ENCODE assay signal across 20 mouse cellular contexts in the genomic region with DNA sequence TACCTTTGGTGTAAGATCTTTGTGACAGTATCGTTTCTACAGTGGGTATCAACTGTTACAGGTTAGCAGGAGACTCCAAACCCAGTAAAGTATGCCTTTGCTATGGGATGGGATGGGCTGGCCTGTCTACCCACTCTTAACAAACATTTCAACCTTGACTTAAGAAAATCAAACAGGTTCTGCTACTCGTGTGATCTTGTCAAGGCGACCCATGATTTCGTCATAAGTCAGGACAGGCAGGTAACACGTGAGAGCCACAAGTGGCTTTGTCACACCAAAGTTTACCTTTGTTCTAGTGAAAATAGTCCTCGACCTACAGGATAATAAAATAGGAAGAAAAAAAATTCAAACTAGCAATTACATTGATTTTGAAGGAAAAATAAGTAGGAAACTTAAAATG. TPM values are rescaled to one million over a fixed set of nuclear protein-coding genes. Genes with fewer than 3 reads are reported as not detected.
A peak's percentile ranks its signal among the peaks of the same experiment; 100 is the strongest.
DNase-seq lines count a peak whose midpoint lies in the region; ATAC-seq and TF ChIP-seq lines count a peak whose summit lies in the region.
"Had no signal": no experiment of that assay in that cellular context is flagged by ENCODE, and none has a peak within 500 bp of the region (broad histone marks: within the 10 kb centered on the region; RNA-seq: fewer than 3 reads in every experiment).

No protein-coding gene starts in this region.

- no peak for TF ChIP-seq POLR2A in MEL (IDR thresholded peaks at IDR 0.05; ENCODE audit: control insufficient read depth in 1 of 2, insufficient read depth in 1 of 2, low read depth in 1 of 2, low read length in 2 of 2, poor library complexity in 1 of 2)

- ATAC-seq in intestine, postnatal 0 days, result 0 out of 2 replicates have a peak, but pooled peaks have one; percentile 14
- no peak for ATAC-seq in intestine, embryonic 15.5 days
- no peak for ATAC-seq in lung, postnatal 0 days
- ATAC-seq: forebrain, embryonic 15.5 days had no signal

- no peak overlapping the region for H3K9ac ChIP-seq in intestine, postnatal 0 days (ENCODE audit: low read depth, low read length)
- no peak overlapping the region for H3K9ac ChIP-seq in intestine, embryonic 15.5 days
- no peak overlapping the region for H3K9ac ChIP-seq in lung, postnatal 0 days (replicated peaks; ENCODE audit: low read depth)
- peak overlapping the region; percentile 56 for H3K9ac ChIP-seq in MEL (ENCODE audit: control insufficient read depth, low read depth, low read length, poor library complexity, severe bottlenecking)
- H3K9ac ChIP-seq: embryonic facial prominence, embryonic 13.5 days; forebrain, embryonic 15.5 days; heart, embryonic 15.5 days; hindbrain, embryonic 14.5 days had no signal

- no peak for TF ChIP-seq RAD21 in MEL (IDR thresholded peaks at IDR 0.05; ENCODE audit: low read depth, low read length)

- peak; percentile 13 for DNase-seq in lung, postnatal 0 days (ENCODE audit: low spot score)
- DNase-seq in lung, postnatal 10 days, result no peak
- peak; percentile 11 for DNase-seq in MEL (ENCODE audit: low read depth, low spot score)
- DNase-seq in fat pad, adult 2 months (ENCODE audit: extremely low read depth, low read depth, low spot score), result peak; percentile 89
- no peak for DNase-seq in spleen, adult 18-20 months
- DNase-seq: adrenal gland, adult 8-10 months; adrenal gland, postnatal 36 days; cerebellum, adult 2 months; cerebellum, postnatal 14 days; gastrocnemius, postnatal 36 days; heart, adult 2 months had no signal

- H3K79me2 ChIP-seq in MEL (ENCODE audit: control insufficient read depth, insufficient read depth, low read length, poor library complexity), result peaks cover 26% of the 10 kb centered on the region

- TF ChIP-seq EP300 in lung, postnatal 0 days (IDR thresholded peaks at IDR 0.05), result no peak
- no peak for TF ChIP-seq EP300 in MEL (IDR thresholded peaks at IDR 0.05; ENCODE audit: low read depth in 1 of 2, low read length in 2 of 2)

- no peak overlapping the region for H3K4me2 ChIP-seq in intestine, postnatal 0 days (replicated peaks; ENCODE audit: low read depth)
- no peak overlapping the region for H3K4me2 ChIP-seq in intestine, embryonic 15.5 days (replicated peaks)
- H3K4me2 ChIP-seq in lung, postnatal 0 days (replicated peaks; ENCODE audit: low read depth, low read length), result no peak overlapping the region
- H3K4me2 ChIP-seq: forebrain, embryonic 15.5 days had no signal

- no peaks in the 10 kb centered on the region for H3K27me3 ChIP-seq in intestine, postnatal 0 days (replicated peaks; ENCODE audit: control insufficient read depth, insufficient read depth, low read length)
- H3K27me3 ChIP-seq in intestine, embryonic 15.5 days (replicated peaks), result no peaks in the 10 kb centered on the region
- no peaks in the 10 kb centered on the region for H3K27me3 ChIP-seq in lung, postnatal 0 days (replicated peaks; ENCODE audit: insufficient read depth, low read length)
- H3K27me3 ChIP-seq in MEL (ENCODE audit: control insufficient read depth in 1 of 2, insufficient read depth in 2 of 2, low read length in 2 of 2), result no peaks in the 10 kb centered on the region
- H3K27me3 ChIP-seq: embryonic facial prominence, embryonic 13.5 days; forebrain, embryonic 15.5 days; heart, embryonic 15.5 days had no signal

- H3K4me3 ChIP-seq in intestine, postnatal 0 days (ENCODE audit: low read depth, low read length), result no peak overlapping the region
- H3K4me3 ChIP-seq in intestine, embryonic 15.5 days (replicated peaks), result no peak overlapping the region
- H3K4me3 ChIP-seq in lung, postnatal 0 days (ENCODE audit: low read depth, low read length), result no peak overlapping the region
- peak overlapping the region; percentile 34 to 35; a peak in 2 of 4 replicates for H3K4me3 ChIP-seq in MEL (ENCODE audit: control insufficient read depth in 1 of 2, insufficient read depth in 1 of 2, low read depth in 2 of 2, low read length in 2 of 2)
- H3K4me3 ChIP-seq: forebrain, embryonic 15.5 days; heart, adult 2 months; hindbrain, embryonic 10.5 days had no signal

- 60% methylated on average over 6 of the region's 6 CpGs for WGBS in intestine, postnatal 0 days
- 76% methylated on average over 6 of the region's 6 CpGs for WGBS in intestine, embryonic 15.5 days
- 53% methylated on average over 6 of the region's 6 CpGs for WGBS in lung, postnatal 0 days

- no peaks in the 10 kb centered on the region for H3K36me3 ChIP-seq in intestine, postnatal 0 days (ENCODE audit: control insufficient read depth, insufficient read depth)
- H3K36me3 ChIP-seq in intestine, embryonic 15.5 days, result no peaks in the 10 kb centered on the region
- no peaks in the 10 kb centered on the region for H3K36me3 ChIP-seq in lung, postnatal 0 days (ENCODE audit: insufficient read depth, low read length)
- H3K36me3 ChIP-seq in MEL (ENCODE audit: control insufficient read depth in 1 of 2, insufficient read depth in 2 of 2, low read length in 2 of 2), result peaks cover 2 to 19% of the 10 kb centered on the region in 2 experiments; a peak in 3 of 4 replicates
- H3K36me3 ChIP-seq: embryonic facial prominence, embryonic 13.5 days; forebrain, embryonic 15.5 days; heart, embryonic 15.5 days; hindbrain, embryonic 10.5 days had no signal

- no peak overlapping the region for H3K27ac ChIP-seq in intestine, postnatal 0 days (ENCODE audit: low read depth, low read length)
- no peak overlapping the region for H3K27ac ChIP-seq in intestine, embryonic 15.5 days
- H3K27ac ChIP-seq in lung, postnatal 0 days (ENCODE audit: low read length), result no peak overlapping the region
- no peak overlapping the region for H3K27ac ChIP-seq in MEL (ENCODE audit: control insufficient read depth, low read depth, low read length)
- H3K27ac ChIP-seq: embryonic facial prominence, embryonic 13.5 days; forebrain, embryonic 15.5 days; heart, adult 2 months; heart, embryonic 15.5 days; hindbrain, embryonic 10.5 days; hindbrain, embryonic 14.5 days had no signal

- no peaks in the 10 kb centered on the region for H3K4me1 ChIP-seq in intestine, postnatal 0 days (replicated peaks; ENCODE audit: control insufficient read depth, insufficient read depth, low read length)
- H3K4me1 ChIP-seq in intestine, embryonic 15.5 days (replicated peaks), result no peaks in the 10 kb centered on the region; the same call in 1 of the 2 replicates
- H3K4me1 ChIP-seq in lung, postnatal 0 days (ENCODE audit: insufficient read depth, low read depth, low read length), result 0 out of 2 replicates have a peak, but pooled peaks cover 2% of the 10 kb centered on the region
- H3K4me1 ChIP-seq in MEL (ENCODE audit: control insufficient read depth in 1 of 2, insufficient read depth in 2 of 2, low read length in 2 of 2), result peaks cover 8% of the 10 kb centered on the region in 2 experiments

- TF ChIP-seq CTCF in intestine, postnatal 0 days (IDR thresholded peaks at IDR 0.05; ENCODE audit: low read depth), result no peak
- no peak for TF ChIP-seq CTCF in lung, postnatal 0 days (IDR thresholded peaks at IDR 0.05)
- TF ChIP-seq CTCF in MEL (IDR thresholded peaks at IDR 0.05 in 2 of 3, conservative IDR thresholded peaks at IDR 0.05 in 1 of 3; ENCODE audit: control insufficient read depth in 1 of 3, insufficient read depth in 1 of 3, low read depth in 2 of 3, low read length in 3 of 3, poor library complexity in 1 of 3, severe bottlenecking in 1 of 3), result no peak

- H3K9me3 ChIP-seq in intestine, postnatal 0 days (ENCODE audit: control insufficient read depth), result no peaks in the 10 kb centered on the region
- no peaks in the 10 kb centered on the region for H3K9me3 ChIP-seq in intestine, embryonic 15.5 days
- H3K9me3 ChIP-seq in lung, postnatal 0 days (ENCODE audit: low read length), result no peaks in the 10 kb centered on the region
- H3K9me3 ChIP-seq in MEL (replicated peaks; ENCODE audit: insufficient read depth, low read length), result no peaks in the 10 kb centered on the region
- H3K9me3 ChIP-seq: embryonic facial prominence, embryonic 13.5 days; forebrain, embryonic 15.5 days; heart, embryonic 15.5 days; hindbrain, embryonic 10.5 days had no signal

TF ChIP-seq in MEL, 35 proteins besides CTCF, POLR2A, EP300 and RAD21:
- no peak for TF ChIP-seq POLR2AphosphoS5 (IDR thresholded peaks at IDR 0.05; ENCODE audit: borderline replicate concordance, low read depth, low read length)
- TF ChIP-seq GABPA (IDR thresholded peaks at IDR 0.05; ENCODE audit: low read depth, low read length), result no peak
- TF ChIP-seq RCOR1 (IDR thresholded peaks at IDR 0.05; ENCODE audit: low read depth, low read length), result no peak
- TF ChIP-seq CHD1 (IDR thresholded peaks at IDR 0.05; ENCODE audit: low read depth, low read length), result no peak
- TF ChIP-seq USF2 (IDR thresholded peaks at IDR 0.05; ENCODE audit: borderline replicate concordance in 1 of 2, insufficient read depth in 1 of 2, low read depth in 1 of 2, low read length in 2 of 2), result no peak
- no peak for TF ChIP-seq TCF12 (IDR thresholded peaks at IDR 0.05; ENCODE audit: low read depth, low read length)
- TF ChIP-seq TBP (IDR thresholded peaks at IDR 0.05; ENCODE audit: low read depth, low read length), result no peak
- TF ChIP-seq GATA1 (IDR thresholded peaks at IDR 0.05; ENCODE audit: low read depth, low read length), result no peak
- no peak for TF ChIP-seq USF1 (IDR thresholded peaks at IDR 0.05; ENCODE audit: low read depth, low read length)
- TF ChIP-seq KAT2A (conservative IDR thresholded peaks at IDR 0.05; ENCODE audit: low read depth, low read length), result no peak
- no peak for TF ChIP-seq ETS1 (IDR thresholded peaks at IDR 0.05; ENCODE audit: low read depth, low read length)
- TF ChIP-seq MEF2A (IDR thresholded peaks at IDR 0.05; ENCODE audit: extremely low read depth, insufficient replicate concordance, low read depth, low read length, poor library complexity, severe bottlenecking), result no peak

RNA-seq across cellular contexts. Expression of a gene that starts 1.8 kb away (rescaled TPM):
- polyA plus RNA-seq in intestine, postnatal 0 days (2015; fragmentation: Nextera tagmentation; extraction: Ambion mirVana), result 51.6 and 55.2 TPM in 2 replicates
- 21.2 and 22.9 TPM in 2 replicates for polyA plus RNA-seq in intestine, embryonic 15.5 days (2015; fragmentation: Nextera tagmentation; extraction: Ambion mirVana)
- 48.7 and 51.1 TPM in 2 replicates for polyA plus RNA-seq in lung, postnatal 0 days (2015; fragmentation: Nextera tagmentation; extraction: Ambion mirVana)
- 7.1 and 12.1 TPM in 2 replicates for total RNA-seq in MEL (2012; rRNA removed)
- 100 to 1,000 TPM in 1 of 2 experiments, 10 to 100 TPM in 1; 23.4 to 123 TPM for polyA plus RNA-seq in MEL (2012; ENCODE audit: insufficient read depth in 1 of 2, insufficient read length in 2 of 2, low read depth in 1 of 2, low replicate concordance in 2 of 2, missing spikeins in 1 of 2)

RNA-seq across cellular contexts. Expression of a gene that starts 49.5 kb away (rescaled TPM):
- 4.8 TPM in 2 replicates for polyA plus RNA-seq in intestine, postnatal 0 days (2015; fragmentation: Nextera tagmentation; extraction: Ambion mirVana)
- 14.3 and 16.4 TPM in 2 replicates for polyA plus RNA-seq in intestine, embryonic 15.5 days (2015; fragmentation: Nextera tagmentation; extraction: Ambion mirVana)
- polyA plus RNA-seq in lung, postnatal 0 days (2015; fragmentation: Nextera tagmentation; extraction: Ambion mirVana), result 18.0 and 29.2 TPM in 2 replicates
- not detected in 2 replicates for total RNA-seq in MEL (2012; rRNA removed)
- not detected for polyA plus RNA-seq in MEL (2012; ENCODE audit: insufficient read depth in 1 of 2, insufficient read length in 2 of 2, low read depth in 1 of 2, low replicate concordance in 2 of 2, missing spikeins in 1 of 2)
- total RNA-seq: common myeloid progenitor, adult 5-6 weeks had no signal
- polyA plus RNA-seq: erythroblast, embryonic 14.5 days had no signal

Comparison
In these comparisons a context has a peak if more than half of its experiments do, and no peak if none do; other contexts are left out.
1. DNase-seq: peak in lung, postnatal 0 days (single experiment), MEL (single experiment) and fat pad, adult 2 months (single experiment); none in lung, postnatal 10 days (single experiment) and spleen, adult 18-20 months (0 of 2).
2. H3K4me3 ChIP-seq: peak in MEL (2 of 2); none in intestine, postnatal 0 days (single experiment), intestine, embryonic 15.5 days (single experiment) and lung, postnatal 0 days (single experiment).